10 mouse cellular contexts compared by ENCODE assay signal in the genomic region with DNA sequence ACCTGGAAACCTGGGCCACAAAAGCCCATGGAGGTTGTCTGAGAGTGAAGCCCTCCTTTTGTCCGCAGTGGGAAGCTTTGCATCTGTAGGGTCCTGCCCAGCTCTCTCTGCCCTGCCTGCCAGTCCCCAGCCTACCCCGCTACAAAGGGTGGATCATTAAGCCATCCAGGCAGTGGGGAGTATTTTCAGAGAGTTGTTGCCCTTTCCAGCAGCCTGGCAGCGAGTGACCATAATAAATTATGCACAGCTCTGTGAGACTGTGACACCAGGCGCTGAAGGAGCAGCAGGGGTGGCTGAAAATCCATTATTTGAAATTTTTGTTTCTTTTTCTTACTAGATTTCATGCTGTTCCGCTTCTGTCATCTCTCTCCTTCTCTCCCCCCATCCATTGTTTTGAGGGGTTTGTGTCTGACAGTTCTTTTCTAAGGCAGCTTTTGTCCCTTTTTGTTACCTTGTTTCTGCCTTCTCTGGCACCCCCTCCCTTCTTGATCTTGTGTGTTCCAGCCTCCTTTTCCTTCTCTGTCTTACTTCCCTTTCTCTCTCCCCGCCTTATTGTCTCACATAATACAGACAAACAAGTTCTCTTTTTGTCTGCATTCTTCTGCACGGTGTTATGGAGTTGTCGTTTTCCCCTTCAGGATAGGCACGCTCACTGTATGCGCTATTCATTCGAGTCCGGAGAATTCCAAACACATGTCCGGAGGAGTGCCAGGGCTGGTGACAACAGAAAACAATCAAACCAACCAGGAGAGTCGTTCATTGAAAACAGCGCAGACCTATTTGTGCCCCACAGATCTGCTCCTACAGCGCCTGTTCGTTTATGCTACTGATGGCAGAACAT.
A peak's percentile ranks its signal among the peaks of the same experiment; 100 is the strongest.
DNase-seq lines count a peak whose midpoint lies in the region; ATAC-seq and TF ChIP-seq lines count a peak whose summit lies in the region.
"Had no signal": no experiment of that assay in that cellular context is flagged by ENCODE, and none has a peak within 500 bp of the region (broad histone marks: within the 10 kb centered on the region; RNA-seq: fewer than 3 reads in every experiment).

No protein-coding gene starts in this region.

- 30% methylated on average over 17 of the region's 17 CpGs for WGBS in embryonic facial prominence, embryonic 12.5 days
- 48% methylated on average over 17 of the region's 17 CpGs for WGBS in limb, embryonic 13.5 days
- WGBS in intestine, postnatal 0 days: 60% methylated on average over 17 of the region's 17 CpGs

- intact Hi-C loops in heart, postnatal 14 days (cut with DNase I): no loop called here

- H3K9ac ChIP-seq in embryonic facial prominence, embryonic 12.5 days: 0 out of 2 replicates have a peak overlapping the region, but pooled peaks have one; percentile 24
- H3K9ac ChIP-seq in limb, embryonic 13.5 days: 0 out of 2 replicates have a peak overlapping the region, but pooled peaks have one; percentile 35
- H3K9ac ChIP-seq in intestine, postnatal 0 days (ENCODE audit: low read depth, low read length): no peak overlapping the region
- H3K9ac ChIP-seq: liver, embryonic 14.5 days had no signal

- H3K4me3 ChIP-seq in embryonic facial prominence, embryonic 12.5 days: 0 out of 2 replicates have a peak overlapping the region, but pooled peaks have one; percentile 5
- no peak overlapping the region for H3K4me3 ChIP-seq in limb, embryonic 13.5 days
- H3K4me3 ChIP-seq in intestine, postnatal 0 days (ENCODE audit: low read depth, low read length): no peak overlapping the region
- H3K4me3 ChIP-seq: heart, adult 2 months had no signal

- peak; percentile 38 to 52 for DNase-seq in cerebellum, postnatal 14 days
- DNase-seq in cerebellum, adult 18-20 months: no peak
- DNase-seq in Muller cell, postnatal 12 days (ENCODE audit: inconsistent ontology term): peak; percentile 69
- no peak for DNase-seq in heart, postnatal 14 days
- DNase-seq: heart, adult 2 months had no signal

- no peak overlapping the region for H3K27ac ChIP-seq in embryonic facial prominence, embryonic 12.5 days
- H3K27ac ChIP-seq in limb, embryonic 13.5 days: no peak overlapping the region
- no peak overlapping the region for H3K27ac ChIP-seq in intestine, postnatal 0 days (ENCODE audit: low read depth, low read length)
- H3K27ac ChIP-seq: heart, adult 2 months; liver, embryonic 14.5 days had no signal

- no peaks in the 10 kb centered on the region for H3K9me3 ChIP-seq in embryonic facial prominence, embryonic 12.5 days
- no peaks in the 10 kb centered on the region for H3K9me3 ChIP-seq in limb, embryonic 13.5 days
- H3K9me3 ChIP-seq in intestine, postnatal 0 days (ENCODE audit: control insufficient read depth): no peaks in the 10 kb centered on the region

- no peak for ATAC-seq in embryonic facial prominence, embryonic 12.5 days (ENCODE audit: insufficient number of reproducible peaks, insufficient read depth, low FRiP score, low TSS enrichment)
- no peak for ATAC-seq in limb, embryonic 13.5 days (ENCODE audit: low FRiP score, low read depth)
- no peak for ATAC-seq in intestine, postnatal 0 days
- no peak for ATAC-seq in CD4-positive, CD25-positive, alpha-beta regulatory T cell, adult 4 months

- TF ChIP-seq CTCF in intestine, postnatal 0 days (IDR thresholded peaks at IDR 0.05; ENCODE audit: low read depth): no peak

- H3K4me2 ChIP-seq in embryonic facial prominence, embryonic 12.5 days (replicated peaks): peak overlapping the region; percentile 35
- peak overlapping the region; percentile 9; the same call in 1 of the 2 replicates for H3K4me2 ChIP-seq in limb, embryonic 13.5 days (replicated peaks)
- H3K4me2 ChIP-seq in intestine, postnatal 0 days (replicated peaks; ENCODE audit: low read depth): no peak overlapping the region

- H3K27me3 ChIP-seq in embryonic facial prominence, embryonic 12.5 days: no peaks in the 10 kb centered on the region
- H3K27me3 ChIP-seq in limb, embryonic 13.5 days: no peaks in the 10 kb centered on the region
- H3K27me3 ChIP-seq in intestine, postnatal 0 days (replicated peaks; ENCODE audit: control insufficient read depth, insufficient read depth, low read length): no peaks in the 10 kb centered on the region

- no peaks in the 10 kb centered on the region for H3K4me1 ChIP-seq in embryonic facial prominence, embryonic 12.5 days
- 0 out of 2 replicates have a peak, but pooled peaks cover 4% of the 10 kb centered on the region for H3K4me1 ChIP-seq in limb, embryonic 13.5 days
- H3K4me1 ChIP-seq in intestine, postnatal 0 days (replicated peaks; ENCODE audit: control insufficient read depth, insufficient read depth, low read length): no peaks in the 10 kb centered on the region

- H3K36me3 ChIP-seq in embryonic facial prominence, embryonic 12.5 days: no peaks in the 10 kb centered on the region
- H3K36me3 ChIP-seq in limb, embryonic 13.5 days: no peaks in the 10 kb centered on the region
- no peaks in the 10 kb centered on the region for H3K36me3 ChIP-seq in intestine, postnatal 0 days (ENCODE audit: control insufficient read depth, insufficient read depth)

Comparison
In these comparisons a context has a peak if more than half of its experiments do, and no peak if none do; other contexts are left out.
1. DNase-seq: peak in cerebellum, postnatal 14 days (2 of 2) and Muller cell, postnatal 12 days (single experiment); none in cerebellum, adult 18-20 months (0 of 2) and heart, postnatal 14 days (0 of 2).